Mouse (Mus musculus): Measurements from ENCODE around the gene Eif1ad.

DNA sequence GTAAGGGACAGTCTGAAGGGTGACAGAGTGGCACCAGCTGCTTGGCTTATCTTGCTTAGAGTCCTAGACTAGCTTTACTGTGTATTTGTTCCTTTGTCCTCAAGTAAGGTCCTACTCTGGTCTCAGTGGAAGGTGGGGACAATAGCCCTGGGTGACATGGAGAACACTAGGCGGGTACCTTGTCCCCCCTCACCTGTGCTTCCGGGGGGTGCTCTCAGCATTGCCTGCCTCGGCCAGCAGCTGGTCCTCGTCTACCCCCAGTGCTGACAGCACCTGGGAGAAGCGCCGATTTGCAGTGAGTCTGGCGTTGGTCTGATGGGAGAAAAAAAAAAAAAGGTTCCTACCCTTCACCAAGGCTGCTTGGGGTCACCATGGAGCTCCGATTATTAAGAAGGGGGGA is 23.9 kb downstream of the Eif1ad start:
- no peak for TF ChIP-seq GATA1 (IDR thresholded peaks at IDR 0.05; ENCODE audit: borderline replicate concordance, low read length)
- no peak for TF ChIP-seq FLI1 (IDR thresholded peaks at IDR 0.05; ENCODE audit: low read length)
